Mouse (Mus musculus) heart, postnatal 0 days (tissue): ENCODE measurements at regions not wholly inside any gene's neighbourhood (a gene's known extent, or its start where the extent isn't known, plus 50 kb on each side); places are given as distances from the start of the nearest gene placed in this dataset.

ENCODE experiments used
- ATAC-seq: fragments of 200-750 bp; cut with Nextera tagmentation; 2 replicates; pipeline ENCODE4 v1.8.0; 2017; ENCODE audit warnings: low read depth, moderate number of reproducible peaks, moderate library complexity; ENCODE audit not compliant: insufficient read depth
- DNase-seq: peaks from one replicate; pipeline ENCODE4 v3.0.0-alpha.2; 2016; ENCODE audit warnings: low spot score
- H3K27ac ChIP-seq: fragments of 300-500 bp; sonication (generic); 2 replicates; pipeline ENCODE4 v1.5.1; 2014; ENCODE audit warnings: low read depth, mild to moderate bottlenecking
- H3K27me3 ChIP-seq: fragments of 300-500 bp; sonication (generic); 2 replicates; pipeline ENCODE4 v1.6.1; 2014; ENCODE audit warnings: low read length, mixed read lengths; ENCODE audit not compliant: control insufficient read depth, insufficient read depth
- H3K36me3 ChIP-seq: fragments of 300-500 bp; sonication (generic); replicated peaks from 2 replicates; pipeline ENCODE4 v1.6.1; 2014; ENCODE audit warnings: low read length, mixed read lengths; ENCODE audit not compliant: control insufficient read depth, insufficient read depth
- H3K4me1 ChIP-seq: fragments of 300-500 bp; sonication (generic); 2 replicates; pipeline ENCODE4 v1.6.1; 2014; ENCODE audit warnings: antibody characterized with exemption; ENCODE audit not compliant: control insufficient read depth, insufficient read depth
- H3K4me2 ChIP-seq: fragments of 300-500 bp; sonication (generic); 2 replicates; pipeline ENCODE4 v1.6.1; 2014; ENCODE audit warnings: low read depth, mild to moderate bottlenecking, low read length, moderate library complexity
- H3K4me3 ChIP-seq: fragments of 300-500 bp; sonication (generic); 2 replicates; pipeline ENCODE4 v1.5.1; 2014; ENCODE audit warnings: low read depth, low read length
- H3K9ac ChIP-seq: fragments of 300-500 bp; sonication (generic); replicated peaks from 2 replicates; pipeline ENCODE4 v1.6.1; 2014; ENCODE audit warnings: low read depth, low read length, mixed read lengths
- H3K9me3 ChIP-seq: fragments of 300-500 bp; sonication (generic); replicated peaks from 2 replicates; pipeline ENCODE4 v1.6.1; 2016; ENCODE audit warnings: low read length; ENCODE audit not compliant: control insufficient read depth
- CTCF ChIP-seq: IDR thresholded peaks from 2 replicates; pipeline ENCODE4 v1.5.1; 2016; ENCODE audit warnings: antibody characterized with exemption, control low read depth, low read depth
- EP300 ChIP-seq: IDR thresholded peaks from 2 replicates; pipeline ENCODE4 v1.6.1; 2016; ENCODE audit warnings: antibody characterized with exemption, low read depth
- WGBS: fragments of 180-500 bp; shearing (Covaris S2); extraction: QIAGEN DNeasy Blood & Tissue Kit; methylation state at CpG from one replicate; pipeline ENCODE4 v1.1.7; 2014; 5-methylcytosine and 5-hydroxymethylcytosine counted together

GRCm38 (mm10) chr7:129781756-129782155, 190.1 kb downstream of the Wdr11 start:
- ATAC-seq: no peak
- H3K27ac ChIP-seq: no peak overlapping the region
- H3K9ac ChIP-seq: no peak overlapping the region
- 64% methylated on average over 3 of the region's 3 CpGs for WGBS
- no peak overlapping the region for H3K4me2 ChIP-seq
- no peak overlapping the region for H3K4me3 ChIP-seq
- no peaks in the 10 kb centered on the region for H3K27me3 ChIP-seq
- no peaks in the 10 kb centered on the region for H3K9me3 ChIP-seq
- no peaks in the 10 kb centered on the region for H3K36me3 ChIP-seq
- DNase-seq: no peak
- TF ChIP-seq EP300 (no peak), CTCF (no peak)
- H3K4me1 ChIP-seq: no peaks in the 10 kb centered on the region

DNA sequence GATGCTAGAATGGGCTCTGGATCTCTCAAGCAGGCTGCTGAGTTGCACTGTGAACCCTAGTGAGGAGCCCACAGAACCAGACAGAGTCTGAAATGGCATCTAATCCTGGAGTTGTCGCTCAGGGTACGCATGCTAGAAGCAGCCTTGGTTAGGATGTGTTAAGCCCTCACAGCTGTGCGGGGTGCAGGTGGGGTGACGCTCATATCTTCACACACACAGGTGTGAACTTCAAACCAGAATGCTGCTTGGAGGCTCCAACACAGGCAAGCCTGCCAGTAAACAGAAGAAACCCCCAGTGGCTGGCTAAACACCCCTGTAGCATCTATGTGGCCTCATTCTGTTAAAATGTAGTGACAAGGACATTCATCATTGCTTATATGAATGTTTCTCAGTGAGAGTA, 193.3 kb downstream of the Wdr11 start:
- no peak overlapping the region for H3K9ac ChIP-seq
- no peak overlapping the region for H3K4me2 ChIP-seq
- no peaks in the 10 kb centered on the region for H3K27me3 ChIP-seq
- H3K27ac ChIP-seq: no peak overlapping the region
- H3K4me3 ChIP-seq: no peak overlapping the region
- WGBS: 81% methylated on average over 4 of the region's 4 CpGs
- no peaks in the 10 kb centered on the region for H3K36me3 ChIP-seq
- DNase-seq (no peak), ATAC-seq (no peak)
- H3K9me3 ChIP-seq: no peaks in the 10 kb centered on the region
- TF ChIP-seq CTCF: no peak
- no peak for TF ChIP-seq EP300
- H3K4me1 ChIP-seq: no peaks in the 10 kb centered on the region

GRCm38 (mm10) chr7:129787011-129787410, 195.3 kb downstream of the Wdr11 start:
- no peak for DNase-seq
- H3K4me2 ChIP-seq: no peak overlapping the region
- TF ChIP-seq CTCF: no peak
- TF ChIP-seq EP300: no peak
- no peak for ATAC-seq
- H3K4me3 ChIP-seq: no peak overlapping the region
- H3K9me3 ChIP-seq: no peaks in the 10 kb centered on the region
- H3K4me1 ChIP-seq: no peaks in the 10 kb centered on the region
- no peak overlapping the region for H3K27ac ChIP-seq
- H3K36me3 ChIP-seq: no peaks in the 10 kb centered on the region
- no peaks in the 10 kb centered on the region for H3K27me3 ChIP-seq
- WGBS: 32% methylated on average over 2 of the region's 2 CpGs
- no peak overlapping the region for H3K9ac ChIP-seq

DNA sequence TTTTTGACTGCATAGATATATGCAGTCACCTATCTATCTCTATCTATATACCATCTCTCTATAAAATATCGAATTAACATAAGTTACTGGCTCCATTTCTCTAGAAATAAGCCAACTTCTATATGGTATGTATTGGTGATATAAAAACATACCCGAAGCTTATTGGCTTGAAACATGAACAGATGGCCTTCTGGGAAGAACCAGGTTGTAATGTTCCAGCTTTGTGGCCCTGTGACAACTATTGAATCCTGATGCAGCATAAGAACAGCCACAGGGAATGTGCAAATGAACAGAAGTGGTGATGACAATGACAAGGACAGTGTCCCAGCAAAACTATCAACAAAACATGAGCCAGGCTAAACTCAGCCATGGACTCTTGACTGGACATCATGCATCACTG, 196.1 kb downstream of the Wdr11 start:
- no peaks in the 10 kb centered on the region for H3K4me1 ChIP-seq
- H3K4me2 ChIP-seq: no peak overlapping the region
- no peak overlapping the region for H3K9ac ChIP-seq
- H3K36me3 ChIP-seq: no peaks in the 10 kb centered on the region
- WGBS: 88% methylated on average over 2 of the region's 2 CpGs
- no peak for ATAC-seq
- TF ChIP-seq EP300 (no peak), CTCF (no peak)
- no peaks in the 10 kb centered on the region for H3K27me3 ChIP-seq
- no peak for DNase-seq
- H3K27ac ChIP-seq: no peak overlapping the region
- no peaks in the 10 kb centered on the region for H3K9me3 ChIP-seq
- no peak overlapping the region for H3K4me3 ChIP-seq

DNA sequence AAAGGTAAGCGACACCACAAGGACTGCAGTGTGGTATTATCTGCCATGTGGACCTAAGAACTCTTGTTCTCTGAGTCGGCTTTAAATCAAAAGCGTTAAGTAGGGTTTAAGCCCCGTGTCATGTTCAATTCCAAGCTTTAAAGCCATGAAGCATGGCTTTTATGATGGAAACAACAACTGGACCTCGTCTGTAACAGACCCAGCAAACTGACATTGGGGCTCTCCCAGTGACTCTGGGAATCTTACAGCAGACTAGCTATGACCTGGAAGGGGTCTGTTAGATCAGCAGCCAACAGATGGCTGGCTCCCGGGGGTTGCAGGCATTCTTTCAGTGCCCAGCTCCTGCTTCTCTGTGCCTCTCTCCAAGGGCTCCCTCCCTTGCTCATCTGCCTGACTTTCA, 197.8 kb downstream of the Wdr11 start:
- H3K27me3 ChIP-seq: no peaks in the 10 kb centered on the region
- H3K9ac ChIP-seq: no peak overlapping the region
- DNase-seq: no peak
- ATAC-seq: no peak
- TF ChIP-seq EP300: no peak
- TF ChIP-seq CTCF: no peak
- 50% methylated on average over 6 of the region's 6 CpGs for WGBS
- no peak overlapping the region for H3K27ac ChIP-seq
- H3K9me3 ChIP-seq: no peaks in the 10 kb centered on the region
- no peak overlapping the region for H3K4me3 ChIP-seq
- no peaks in the 10 kb centered on the region for H3K4me1 ChIP-seq
- H3K4me2 ChIP-seq: no peak overlapping the region
- H3K36me3 ChIP-seq: no peaks in the 10 kb centered on the region

- H3K27ac ChIP-seq: no peak overlapping the region
- no peak for TF ChIP-seq CTCF
- TF ChIP-seq EP300: no peak
- WGBS: 54% methylated on average over 6 of the region's 6 CpGs
- H3K36me3 ChIP-seq: no peaks in the 10 kb centered on the region
- ATAC-seq: no peak
- H3K4me2 ChIP-seq: no peak overlapping the region
- no peaks in the 10 kb centered on the region for H3K27me3 ChIP-seq
- no peak overlapping the region for H3K4me3 ChIP-seq
- H3K9me3 ChIP-seq: no peaks in the 10 kb centered on the region
- no peaks in the 10 kb centered on the region for H3K4me1 ChIP-seq
- no peak for DNase-seq
- H3K9ac ChIP-seq: no peak overlapping the region
These were observed 199.2 kb downstream of the Wdr11 start for GRCm38 (mm10) chr7:129790590-129791449.
